8 mouse cellular contexts compared by ENCODE assay signal in the genomic region with DNA sequence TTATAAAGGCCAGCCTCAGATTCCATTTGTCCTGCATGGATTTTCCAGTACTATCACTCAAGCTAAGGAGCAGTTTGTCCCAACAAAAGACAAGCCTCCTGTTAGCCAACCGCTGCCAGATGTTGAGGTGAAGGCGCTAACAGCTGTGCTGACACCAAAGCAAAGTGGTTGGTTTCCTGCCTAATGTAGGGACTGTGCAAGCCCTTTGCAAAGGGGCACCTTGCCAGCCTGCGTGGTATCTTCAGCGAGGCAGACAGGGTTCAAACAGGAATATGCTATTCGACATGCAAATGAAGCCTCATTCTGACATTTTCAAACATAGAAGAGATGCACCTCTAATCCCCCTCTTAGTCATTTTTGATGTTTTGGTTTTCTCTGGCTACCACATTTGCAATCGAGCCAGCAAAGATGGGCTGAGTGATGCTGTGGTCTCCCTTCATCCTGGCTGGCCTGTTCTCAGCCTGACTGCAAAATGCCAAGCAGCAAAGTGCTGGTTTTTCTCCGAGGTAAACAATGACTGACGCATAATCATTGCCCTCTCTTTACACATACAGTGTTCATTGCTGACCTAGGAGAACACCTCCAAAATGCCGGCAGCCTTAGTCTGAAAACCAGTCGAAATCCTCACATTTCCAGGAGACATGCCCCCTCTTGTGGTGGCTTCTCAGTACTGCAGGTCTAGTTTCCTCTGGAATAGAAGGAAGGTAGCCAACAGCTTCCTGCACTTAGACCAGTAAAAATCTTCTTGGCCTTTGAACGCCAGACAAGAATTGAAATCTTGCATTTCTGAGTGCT.
A peak's percentile ranks its signal among the peaks of the same experiment; 100 is the strongest.
DNase-seq lines count a peak whose midpoint lies in the region; ATAC-seq and TF ChIP-seq lines count a peak whose summit lies in the region.

No protein-coding gene starts in this region.

- H3K4me3 ChIP-seq in cerebellum, adult 2 months (replicated peaks; ENCODE audit: insufficient read depth, low read depth, low read length) = peak overlapping the region; percentile 20
- peak overlapping the region; percentile 14 for H3K4me3 ChIP-seq in forebrain, postnatal 0 days (ENCODE audit: low read depth, low read length)
- peak overlapping the region; percentile 1; the same call in 1 of the 2 replicates for H3K4me3 ChIP-seq in hindbrain, embryonic 10.5 days

- H3K36me3 ChIP-seq in forebrain, postnatal 0 days (ENCODE audit: insufficient read depth) = no peaks in the 10 kb centered on the region
- H3K36me3 ChIP-seq in hindbrain, embryonic 10.5 days = no peaks in the 10 kb centered on the region

- 44% methylated on average over 11 of the region's 11 CpGs for WGBS in cerebellum, adult 2 months
- 43% methylated on average over 11 of the region's 11 CpGs for WGBS in forebrain, postnatal 0 days
- 50% methylated on average over 11 of the region's 11 CpGs for WGBS in hindbrain, embryonic 10.5 days

- DNase-seq in NIH3T3 (ENCODE audit: low read depth) = peak; percentile 91
- DNase-seq in cerebellum, adult 2 months = peak; percentile 64 to 81
- DNase-seq in forebrain, postnatal 0 days = peak; percentile 91
- peak; percentile 82 for DNase-seq in hindbrain, embryonic 10.5 days (ENCODE audit: low spot score)
- peak; percentile 86 to 88 for DNase-seq in layer of hippocampus, postnatal 14 days (ENCODE audit: low spot score in 2 of 2)
- DNase-seq in lung, postnatal 25 days (ENCODE audit: low spot score) = peak; percentile 64
- peak; percentile 83 for DNase-seq in retina, postnatal 1 day
- peak; percentile 73 to 82 for DNase-seq in thymus, postnatal 36 days

- H3K9me3 ChIP-seq in forebrain, postnatal 0 days (ENCODE audit: low read length) = no peaks in the 10 kb centered on the region
- no peaks in the 10 kb centered on the region for H3K9me3 ChIP-seq in hindbrain, embryonic 10.5 days

- TF ChIP-seq CTCF in cerebellum, adult 2 months (IDR thresholded peaks at IDR 0.05; ENCODE audit: borderline replicate concordance, insufficient read depth, low read depth, low read length) = peak; percentile 69; the same call in 1 of the 2 replicates
- peak; percentile 97 for TF ChIP-seq CTCF in forebrain, postnatal 0 days (IDR thresholded peaks at IDR 0.05; ENCODE audit: low read depth)

- peak overlapping the region; percentile 35 for H3K4me2 ChIP-seq in forebrain, postnatal 0 days (ENCODE audit: low read depth)

- TF ChIP-seq POLR2A in cerebellum, adult 2 months (IDR thresholded peaks at IDR 0.05; ENCODE audit: borderline replicate concordance, insufficient read depth, low read length) = no peak

- no peak overlapping the region for H3K9ac ChIP-seq in forebrain, postnatal 0 days

- H3K27ac ChIP-seq in cerebellum, adult 2 months (ENCODE audit: insufficient read depth, low read length) = no peak overlapping the region
- H3K27ac ChIP-seq in forebrain, postnatal 0 days (ENCODE audit: low read depth, low read length) = no peak overlapping the region
- no peak overlapping the region for H3K27ac ChIP-seq in hindbrain, embryonic 10.5 days

- peak; percentile 62 for ATAC-seq in forebrain, postnatal 0 days

- H3K27me3 ChIP-seq in cerebellum, adult 2 months (ENCODE audit: control insufficient read depth, insufficient read depth, low read length) = no peaks in the 10 kb centered on the region
- no peaks in the 10 kb centered on the region for H3K27me3 ChIP-seq in forebrain, postnatal 0 days (ENCODE audit: insufficient read depth, low read length)
- no peaks in the 10 kb centered on the region for H3K27me3 ChIP-seq in hindbrain, embryonic 10.5 days (ENCODE audit: insufficient read depth, poor library complexity, severe bottlenecking)

- H3K4me1 ChIP-seq in cerebellum, adult 2 months (ENCODE audit: control insufficient read depth, insufficient read depth, low read length) = peaks cover 5% of the 10 kb centered on the region; the same call in 1 of the 2 replicates
- peaks cover 3% of the 10 kb centered on the region; the same call in 1 of the 2 replicates for H3K4me1 ChIP-seq in forebrain, postnatal 0 days (ENCODE audit: insufficient read depth)
- no peaks in the 10 kb centered on the region for H3K4me1 ChIP-seq in hindbrain, embryonic 10.5 days (replicated peaks)
